Mouse (Mus musculus) stomach, postnatal 0 days (tissue): ENCODE results near the gene Olfr148.

ENCODE experiments used
- CTCF ChIP-seq: IDR thresholded peaks from 2 replicates; pipeline ENCODE4 v1.5.1; 2016; ENCODE audit warnings: antibody characterized with exemption, low read depth, mild to moderate bottlenecking, moderate library complexity
- EP300 ChIP-seq: optimal IDR thresholded peaks from 2 replicates; pipeline ENCODE3; 2016; ENCODE audit warnings: antibody characterized with exemption

DNA sequence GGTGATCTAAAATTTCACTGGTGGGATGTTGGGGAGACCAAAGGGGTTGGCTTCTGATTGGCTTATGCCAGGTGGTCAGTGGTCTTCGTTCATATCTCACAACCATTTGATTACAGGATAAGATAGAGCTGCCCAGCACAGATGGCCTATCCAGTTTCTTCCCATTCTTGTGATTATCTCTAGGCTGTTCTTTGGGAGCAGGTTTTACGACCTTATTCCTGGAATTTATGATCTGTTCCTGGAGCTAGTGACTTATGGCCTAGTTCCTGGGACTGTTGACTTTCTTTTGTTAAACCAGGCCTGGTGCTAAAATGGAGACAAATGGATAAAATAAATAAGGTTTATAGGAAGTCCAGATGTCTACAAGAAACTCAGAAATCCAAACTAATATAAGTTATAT is 14.3 kb downstream of the Olfr148 start:
- TF ChIP-seq CTCF (no peak), EP300 (no peak)
